Mouse (Mus musculus): ENCODE measurements around the gene Slc22a22. TPM values are rescaled to one million over a fixed set of nuclear protein-coding genes. Genes with fewer than 3 reads are reported as not detected.
"Not testable (repeated sequence)": the region's sequence is repeated elsewhere in the genome, so short reads cannot be mapped to it uniquely, and the experiment has no call there.

The Slc22a22 gene
- polyA plus RNA-seq, 1 experiment from 2014 or later, result not detected

DNA sequence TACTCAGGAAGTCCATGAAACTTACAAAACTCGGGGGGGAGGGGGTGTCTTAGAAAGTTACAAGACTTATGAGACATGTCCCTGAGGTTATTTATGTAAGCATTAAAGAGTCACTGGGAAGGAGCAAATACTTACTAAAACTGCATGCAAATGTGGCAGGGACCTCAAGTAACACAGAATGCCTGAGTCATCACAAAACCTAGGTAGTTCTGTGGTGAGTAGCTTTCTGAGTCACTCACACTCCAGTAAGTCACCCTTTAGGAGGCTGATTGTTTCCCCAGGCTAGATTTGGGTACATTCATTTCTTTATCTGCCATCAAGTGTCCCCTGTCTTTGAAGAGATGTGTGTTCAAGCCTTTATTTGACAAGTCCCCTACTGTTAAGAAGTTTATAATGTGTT lies 198.9 kb downstream of the Slc22a22 start:
- Histone ChIP-seq H3K27me3 (ENCODE audit: control insufficient read depth, insufficient read depth, low read length) (no peaks in the 10 kb centered on the region), H3K4me1 (replicated peaks; ENCODE audit: control insufficient read depth, insufficient read depth, low read length) (no peaks in the 10 kb centered on the region), H3K4me2 (replicated peaks) (no peak overlapping the region), H3K9ac (no peak overlapping the region), H3K9me3 (ENCODE audit: control insufficient read depth, low read length) (no peaks in the 10 kb centered on the region), H3K4me3 (replicated peaks; ENCODE audit: low read length) (no peak overlapping the region), H3K27ac (no peak overlapping the region), H3K36me3 (replicated peaks; ENCODE audit: control insufficient read depth, insufficient read depth) (no peaks in the 10 kb centered on the region)
- DNase-seq (ENCODE audit: low spot score), result no peak
- 59% methylated on average over 1 of the region's 1 CpGs for WGBS
- ATAC-seq (ENCODE audit: low FRiP score), result no peak

DNA sequence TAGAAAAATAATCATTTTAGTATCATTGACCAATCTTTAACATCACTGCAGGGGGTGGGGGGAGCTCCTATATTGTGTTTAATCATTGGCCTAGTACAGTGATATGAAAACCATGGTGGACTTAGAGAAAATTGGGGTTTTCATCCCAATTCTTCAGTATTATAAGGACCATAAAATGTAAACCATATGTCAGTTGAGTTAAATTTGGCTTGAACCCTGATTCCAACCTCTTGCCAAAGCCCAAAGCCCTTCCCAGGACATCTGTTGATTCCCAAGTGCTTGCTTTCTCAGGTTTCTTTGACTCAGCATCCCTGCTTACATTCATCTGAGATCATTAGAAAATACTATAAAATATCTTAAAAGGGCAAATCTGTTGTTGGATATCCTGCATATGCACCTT lies 201.0 kb downstream of the Slc22a22 start:
- no peaks in the 10 kb centered on the region for H3K9me3 ChIP-seq (ENCODE audit: control insufficient read depth, low read length)
- no peak for DNase-seq (ENCODE audit: low spot score)
- H3K4me3 ChIP-seq (replicated peaks; ENCODE audit: low read length), result no peak overlapping the region
- H3K27ac ChIP-seq, result no peak overlapping the region
- no peak overlapping the region for H3K9ac ChIP-seq
- no peak for ATAC-seq (ENCODE audit: low FRiP score)
- no peaks in the 10 kb centered on the region for H3K4me1 ChIP-seq (replicated peaks; ENCODE audit: control insufficient read depth, insufficient read depth, low read length)
- H3K27me3 ChIP-seq (ENCODE audit: control insufficient read depth, insufficient read depth, low read length), result no peaks in the 10 kb centered on the region
- H3K4me2 ChIP-seq (replicated peaks), result no peak overlapping the region
- H3K36me3 ChIP-seq (replicated peaks; ENCODE audit: control insufficient read depth, insufficient read depth), result no peaks in the 10 kb centered on the region

DNA sequence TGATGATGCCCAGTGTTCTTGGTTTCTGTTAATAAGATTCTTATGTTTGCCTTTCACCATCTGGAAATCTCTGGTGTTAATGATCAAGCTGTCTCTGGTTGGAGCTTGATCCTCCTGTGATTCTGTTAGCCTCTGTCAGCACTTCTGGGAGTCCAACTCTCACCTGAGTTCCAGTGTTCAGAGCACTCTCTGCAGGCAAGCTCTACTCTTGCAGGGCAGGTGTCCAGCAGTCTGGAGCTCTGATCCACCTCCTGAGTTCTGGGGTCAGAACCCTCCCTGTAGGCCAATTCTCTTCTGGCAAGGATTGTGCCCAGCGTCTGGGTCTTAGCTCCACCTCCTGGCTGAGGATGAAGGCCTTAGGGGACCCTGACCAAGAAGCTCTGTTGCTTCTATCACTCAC lies 237.4 kb downstream of the Slc22a22 start:
- not testable (repeated sequence) for H3K36me3 ChIP-seq (replicated peaks; ENCODE audit: control insufficient read depth, insufficient read depth); H3K27ac ChIP-seq; H3K4me3 ChIP-seq (replicated peaks; ENCODE audit: low read length); DNase-seq (ENCODE audit: low spot score); H3K9ac ChIP-seq; H3K4me2 ChIP-seq (replicated peaks); H3K4me1 ChIP-seq (replicated peaks; ENCODE audit: control insufficient read depth, insufficient read depth, low read length); H3K27me3 ChIP-seq (ENCODE audit: control insufficient read depth, insufficient read depth, low read length); ATAC-seq (ENCODE audit: low FRiP score); H3K9me3 ChIP-seq (ENCODE audit: control insufficient read depth, low read length)
- 86% methylated on average over 1 of the region's 1 CpGs for WGBS

DNA sequence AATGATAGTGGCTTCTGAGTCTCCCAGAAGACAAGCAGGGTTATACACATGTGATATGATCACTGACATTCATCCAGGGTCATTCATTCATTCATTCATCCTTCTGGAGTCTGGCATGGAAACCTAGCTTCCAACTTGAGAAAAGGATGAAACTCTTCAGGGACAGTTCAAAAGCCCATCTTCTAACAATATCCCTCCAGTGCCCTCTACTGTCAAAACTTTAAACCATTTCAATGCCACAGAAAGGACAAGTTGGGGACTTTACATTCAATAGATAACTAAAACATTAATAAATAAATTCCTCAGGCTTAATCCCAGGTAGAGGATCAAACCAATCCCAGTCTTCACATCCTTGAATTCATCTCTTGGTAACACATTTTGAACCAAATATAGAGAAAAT lies 247.0 kb downstream of the Slc22a22 start:
- ATAC-seq (ENCODE audit: low FRiP score) (no peak), DNase-seq (ENCODE audit: low spot score) (no peak)
- Histone ChIP-seq H3K4me2 (replicated peaks) (no peak overlapping the region), H3K9me3 (ENCODE audit: control insufficient read depth, low read length) (no peaks in the 10 kb centered on the region), H3K27ac (no peak overlapping the region), H3K4me1 (replicated peaks; ENCODE audit: control insufficient read depth, insufficient read depth, low read length) (no peaks in the 10 kb centered on the region), H3K27me3 (ENCODE audit: control insufficient read depth, insufficient read depth, low read length) (no peaks in the 10 kb centered on the region), H3K4me3 (replicated peaks; ENCODE audit: low read length) (no peak overlapping the region), H3K36me3 (replicated peaks; ENCODE audit: control insufficient read depth, insufficient read depth) (no peaks in the 10 kb centered on the region), H3K9ac (no peak overlapping the region)

DNA sequence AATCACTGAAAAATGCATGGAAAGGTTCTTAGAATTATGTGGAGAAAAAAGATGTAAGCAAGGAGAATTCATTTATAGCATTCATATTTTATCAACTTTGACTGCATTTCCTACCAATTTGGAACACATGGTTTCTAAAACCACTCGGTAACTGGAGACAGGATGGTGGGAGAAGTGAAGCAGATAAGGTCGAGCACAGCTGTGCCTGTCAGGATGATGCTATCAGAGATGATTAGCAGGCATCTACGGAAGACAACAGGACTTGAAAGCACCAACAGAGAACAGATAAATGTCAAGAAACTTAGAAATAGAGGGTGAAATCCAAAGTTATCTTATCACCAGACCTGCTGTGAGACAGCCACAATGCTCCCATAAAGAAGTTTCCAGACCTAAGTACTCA lies 272.1 kb downstream of the Slc22a22 start:
- no peak for DNase-seq (ENCODE audit: low spot score)
- Histone ChIP-seq H3K36me3 (replicated peaks; ENCODE audit: control insufficient read depth, insufficient read depth) (no peaks in the 10 kb centered on the region), H3K4me2 (replicated peaks) (no peak overlapping the region), H3K27me3 (ENCODE audit: control insufficient read depth, insufficient read depth, low read length) (no peaks in the 10 kb centered on the region), H3K9ac (no peak overlapping the region), H3K27ac (no peak overlapping the region), H3K9me3 (ENCODE audit: control insufficient read depth, low read length) (no peaks in the 10 kb centered on the region), H3K4me3 (replicated peaks; ENCODE audit: low read length) (no peak overlapping the region), H3K4me1 (replicated peaks; ENCODE audit: control insufficient read depth, insufficient read depth, low read length) (no peaks in the 10 kb centered on the region)
- ATAC-seq (ENCODE audit: low FRiP score), result no peak
- 67% methylated on average over 3 of the region's 3 CpGs for WGBS

DNA sequence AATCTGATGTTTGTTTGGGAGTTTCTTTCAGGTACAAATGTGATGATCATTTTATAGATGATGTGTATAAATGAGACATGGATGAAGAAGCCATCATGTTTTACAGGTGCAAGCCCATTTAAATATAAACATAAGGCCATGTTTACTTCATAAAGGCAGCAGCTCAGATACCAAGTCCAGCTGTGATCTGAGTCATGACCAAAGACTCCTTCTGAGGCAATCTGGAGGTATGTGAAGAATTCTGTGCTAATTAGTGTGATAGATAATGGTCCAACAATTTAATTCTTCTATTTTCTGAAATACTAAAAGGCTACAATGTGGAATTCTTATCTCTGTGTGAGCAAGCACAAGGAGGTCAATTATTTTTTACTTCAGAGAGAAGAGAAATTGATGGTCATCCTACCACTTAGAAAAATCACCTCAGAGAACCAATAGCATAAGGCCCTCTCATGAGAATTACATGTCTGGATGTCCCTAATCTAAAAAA lies 272.9 kb downstream of the Slc22a22 start:
- ATAC-seq (ENCODE audit: low FRiP score) (no peak), DNase-seq (ENCODE audit: low spot score) (no peak)
- Histone ChIP-seq H3K4me1 (replicated peaks; ENCODE audit: control insufficient read depth, insufficient read depth, low read length) (no peaks in the 10 kb centered on the region), H3K9me3 (ENCODE audit: control insufficient read depth, low read length) (no peaks in the 10 kb centered on the region), H3K4me3 (replicated peaks; ENCODE audit: low read length) (no peak overlapping the region), H3K9ac (no peak overlapping the region), H3K27me3 (ENCODE audit: control insufficient read depth, insufficient read depth, low read length) (no peaks in the 10 kb centered on the region), H3K27ac (no peak overlapping the region), H3K4me2 (replicated peaks) (no peak overlapping the region), H3K36me3 (replicated peaks; ENCODE audit: control insufficient read depth, insufficient read depth) (no peaks in the 10 kb centered on the region)

Data from hindbrain, embryonic 14.5 days (tissue).